Mouse (Mus musculus) kidney, embryonic 14.5 days (tissue): ENCODE data around the gene Fbh1. TPM values are rescaled to one million over a fixed set of nuclear protein-coding genes. Genes with fewer than 3 reads are reported as not detected.
"Not testable (repeated sequence)": the region's sequence is repeated elsewhere in the genome, so short reads cannot be mapped to it uniquely, and the experiment has no call there.

ENCODE experiments used
- ATAC-seq: fragments of 200-750 bp; cut with Nextera tagmentation; 2 replicates; pipeline ENCODE4 v1.8.0; 2017; ENCODE audit warnings: moderate number of reproducible peaks, mild to moderate bottlenecking, moderate TSS enrichment, moderate library complexity; ENCODE audit not compliant: low FRiP score, low TSS enrichment
- H3K27ac ChIP-seq: fragments of 300-500 bp; sonication (generic); 2 replicates; pipeline ENCODE4 v1.5.1; 2014; ENCODE audit warnings: low read depth, mild to moderate bottlenecking, low read length, moderate library complexity, mixed read lengths
- H3K27me3 ChIP-seq: fragments of 300-500 bp; sonication (generic); 2 replicates; pipeline ENCODE4 v1.6.1; 2014; ENCODE audit warnings: mild to moderate bottlenecking, low read length; ENCODE audit not compliant: control insufficient read depth, insufficient read depth
- H3K36me3 ChIP-seq: fragments of 300-500 bp; sonication (generic); 2 replicates; pipeline ENCODE4 v1.6.1; 2014; ENCODE audit warnings: low read length, mixed read lengths; ENCODE audit not compliant: control insufficient read depth, insufficient read depth
- H3K4me1 ChIP-seq: fragments of 300-500 bp; sonication (generic); 2 replicates; pipeline ENCODE4 v1.6.1; 2014; ENCODE audit warnings: low read length, mixed read lengths; ENCODE audit not compliant: control insufficient read depth, insufficient read depth
- H3K4me2 ChIP-seq: fragments of 300-500 bp; sonication (generic); replicated peaks from 2 replicates; pipeline ENCODE4 v1.6.1; 2014; ENCODE audit warnings: low read depth, mild to moderate bottlenecking, low read length
- H3K4me3 ChIP-seq: fragments of 300-500 bp; sonication (generic); 2 replicates; pipeline ENCODE4 v1.5.1; 2014; ENCODE audit warnings: mild to moderate bottlenecking, low read length
- H3K9ac ChIP-seq: fragments of 300-500 bp; sonication (generic); 2 replicates; pipeline ENCODE4 v1.6.1; 2014; ENCODE audit warnings: low read depth, mild to moderate bottlenecking, low read length, moderate library complexity
- H3K9me3 ChIP-seq: fragments of 300-500 bp; sonication (generic); 2 replicates; pipeline ENCODE4 v1.6.1; 2016; ENCODE audit warnings: low read length; ENCODE audit not compliant: control insufficient read depth
- WGBS: fragments of 180-500 bp; shearing (Covaris S2); extraction: QIAGEN DNeasy Blood & Tissue Kit; methylation state at CpG from one replicate; pipeline ENCODE4 v1.1.7; 2014; 5-methylcytosine and 5-hydroxymethylcytosine counted together
- polyA plus RNA-seq: library from polyadenylated mRNA; unstranded; fragments of >200 nt; fragmentation: Nextera tagmentation; extraction: Ambion mirVana; gene quantifications from 2 replicates; pipeline ENCODE4 v1.2.1, GENCODE M21; 2014

Gene Fbh1
- polyA plus RNA-seq, 1 experiment from 2014 or later = 126 TPM

- not testable (repeated sequence) for H3K27ac ChIP-seq, H3K9me3 ChIP-seq, H3K27me3 ChIP-seq, H3K4me2 ChIP-seq, H3K4me3 ChIP-seq, ATAC-seq, H3K36me3 ChIP-seq, H3K4me1 ChIP-seq, H3K9ac ChIP-seq
- 55% methylated on average over 4 of the region's 4 CpGs for WGBS
These were observed 67.3 kb downstream of the Fbh1 start for GRCm38 (mm10) chr2:11710101-11710500.

GRCm38 (mm10) chr2:11708538-11708937 lies 68.8 kb downstream of the Fbh1 start:
- Histone ChIP-seq H3K9me3 (no peaks in the 10 kb centered on the region), H3K27ac (no peak overlapping the region), H3K4me1 (peaks cover 6% of the 10 kb centered on the region; the same call in 1 of the 2 replicates), H3K36me3 (no peaks in the 10 kb centered on the region), H3K4me2 (no peak overlapping the region), H3K27me3 (peaks cover 12% of the 10 kb centered on the region; the same call in 1 of the 2 replicates), H3K9ac (no peak overlapping the region), H3K4me3 (no peak overlapping the region)
- 91% methylated on average over 5 of the region's 5 CpGs for WGBS
- ATAC-seq = no peak

GRCm38 (mm10) chr2:11706746-11707065 lies 70.7 kb downstream of the Fbh1 start:
- Histone ChIP-seq H3K4me3 (no peak overlapping the region; the same call in 1 of the 2 replicates), H3K4me1 (peaks cover 6% of the 10 kb centered on the region; the same call in 1 of the 2 replicates), H3K27ac (no peak overlapping the region), H3K4me2 (peak overlapping the region; percentile 99), H3K9ac (no peak overlapping the region), H3K27me3 (peaks cover 12% of the 10 kb centered on the region; the same call in 1 of the 2 replicates), H3K36me3 (no peaks in the 10 kb centered on the region), H3K9me3 (no peaks in the 10 kb centered on the region)
- 34% methylated on average over 6 of the region's 6 CpGs for WGBS
- ATAC-seq = no peak

GRCm38 (mm10) chr2:11706030-11706745 lies 71.2 kb downstream of the Fbh1 start:
- Histone ChIP-seq H3K9me3 (no peaks in the 10 kb centered on the region), H3K4me1 (peaks cover 6% of the 10 kb centered on the region; the same call in 1 of the 2 replicates), H3K9ac (peak overlapping the region; percentile 24), H3K4me3 (peak overlapping the region; percentile 64), H3K27ac (no peak overlapping the region), H3K4me2 (peak overlapping the region; percentile 99), H3K36me3 (no peaks in the 10 kb centered on the region), H3K27me3 (peaks cover 12% of the 10 kb centered on the region; the same call in 1 of the 2 replicates)
- peak; percentile 60; the same call in 1 of the 2 replicates for ATAC-seq
- WGBS = 3% methylated on average over 28 of the region's 28 CpGs

- under 1% methylated on average over 35 of the region's 37 CpGs for WGBS
These were observed 72.0 kb downstream of the Fbh1 start, which contains the start of gene Il15ra for GRCm38 (mm10) chr2:11705201-11706025. TSS of gene Il15ra (plus strand) at chr2:11705290.

GRCm38 (mm10) chr2:11699905-11700304 lies 77.5 kb downstream of the Fbh1 start:
- Histone ChIP-seq H3K9ac (no peak overlapping the region), H3K27ac (no peak overlapping the region), H3K36me3 (no peaks in the 10 kb centered on the region), H3K9me3 (no peaks in the 10 kb centered on the region), H3K27me3 (peaks cover 3% of the 10 kb centered on the region; the same call in 1 of the 2 replicates), H3K4me3 (no peak overlapping the region), H3K4me2 (no peak overlapping the region), H3K4me1 (no peaks in the 10 kb centered on the region)
- ATAC-seq = no peak
- WGBS = 93% methylated on average over 2 of the region's 2 CpGs

More at GRCm38 (mm10) chr2:11705201-11706025, 72.0 kb downstream of the Fbh1 start, which contains the start of gene Il15ra:
- no peaks in the 10 kb centered on the region for H3K36me3 ChIP-seq
- ATAC-seq = peak; percentile 73
- no peak within 1 kb of the TSS for H3K27ac ChIP-seq
- H3K9ac ChIP-seq = peak within 1 kb of the TSS; percentile 24
- H3K9me3 ChIP-seq = no peaks in the 10 kb centered on the region
- H3K4me2 ChIP-seq = peak within 1 kb of the TSS; percentile 99
- H3K4me3 ChIP-seq = peak within 1 kb of the TSS; percentile 64
- H3K4me1 ChIP-seq = peaks cover 6% of the 10 kb centered on the region; the same call in 1 of the 2 replicates
- H3K27me3 ChIP-seq = peaks cover 12% of the 10 kb centered on the region; the same call in 1 of the 2 replicates

- Histone ChIP-seq H3K4me3 (no peak overlapping the region), H3K27me3 (peaks cover 3% of the 10 kb centered on the region; the same call in 1 of the 2 replicates), H3K9ac (no peak overlapping the region), H3K9me3 (no peaks in the 10 kb centered on the region), H3K27ac (no peak overlapping the region), H3K4me1 (no peaks in the 10 kb centered on the region), H3K36me3 (no peaks in the 10 kb centered on the region), H3K4me2 (no peak overlapping the region)
- 43% methylated on average over 5 of the region's 5 CpGs for WGBS
- no peak for ATAC-seq
These were observed 78.4 kb downstream of the Fbh1 start for GRCm38 (mm10) chr2:11698994-11699393.

GRCm38 (mm10) chr2:11695867-11696266 lies 81.5 kb downstream of the Fbh1 start:
- no peak overlapping the region for H3K27ac ChIP-seq
- H3K36me3 ChIP-seq = no peaks in the 10 kb centered on the region
- no peak overlapping the region for H3K4me2 ChIP-seq
- no peaks in the 10 kb centered on the region for H3K9me3 ChIP-seq
- H3K4me3 ChIP-seq = no peak overlapping the region
- H3K27me3 ChIP-seq = no peaks in the 10 kb centered on the region
- no peak overlapping the region for H3K9ac ChIP-seq
- 79% methylated on average over 2 of the region's 2 CpGs for WGBS
- no peaks in the 10 kb centered on the region for H3K4me1 ChIP-seq
- ATAC-seq = no peak
